Mouse (Mus musculus): ENCODE measurements at regions not wholly inside any gene's neighbourhood (a gene's known extent, or its start where the extent isn't known, plus 50 kb on each side); places are given as distances from the start of the nearest gene placed in this dataset.

- Histone ChIP-seq H3K79me2 (replicated peaks; ENCODE audit: control insufficient read depth, extremely low read depth, insufficient read depth, poor library complexity, severe bottlenecking) (no peaks in the 10 kb centered on the region), H3K4me3 (replicated peaks in 1 of 3; ENCODE audit: low read depth in 2 of 3, low read length in 2 of 3, poor library complexity in 1 of 3) (no peak overlapping the region), H3K9ac (ENCODE audit: insufficient read depth, low read depth) (no peak overlapping the region), H3K27ac (ENCODE audit: insufficient read depth, low read depth) (no peak overlapping the region), H3K4me1 (ENCODE audit: control insufficient read depth in 1 of 2, insufficient read depth in 2 of 2) (no peaks in the 10 kb centered on the region), H3K27me3 (replicated peaks) (no peaks in the 10 kb centered on the region), H3K4me2 (ENCODE audit: insufficient read depth, low read depth, poor library complexity, severe bottlenecking) (no peak overlapping the region), H3K9me3 (replicated peaks; ENCODE audit: low read length) (peaks cover 44% of the 10 kb centered on the region), H3K36me3 (replicated peaks in 1 of 2; ENCODE audit: control insufficient read depth in 1 of 2, insufficient read depth in 1 of 2, low read length in 1 of 2) (no peaks in the 10 kb centered on the region)
- TF ChIP-seq SIN3A (IDR thresholded peaks at IDR 0.05; ENCODE audit: low read length): no peak
- no peak for TF ChIP-seq USF2 (conservative IDR thresholded peaks at IDR 0.05; ENCODE audit: low read depth, low read length)
- no peak for TF ChIP-seq MXI1 (IDR thresholded peaks at IDR 0.05; ENCODE audit: low read depth, low read length)
- no peak for TF ChIP-seq KAT2A (IDR thresholded peaks at IDR 0.05; ENCODE audit: insufficient replicate concordance, low read length)
- no peak for TF ChIP-seq ZNF384 (IDR thresholded peaks at IDR 0.05; ENCODE audit: low read depth, low read length)
- TF ChIP-seq HCFC1 (IDR thresholded peaks at IDR 0.05; ENCODE audit: low read depth, low read length): no peak
- no peak for TF ChIP-seq ZC3H11A (IDR thresholded peaks at IDR 0.05; ENCODE audit: low read depth, low read length)
- no peak for TF ChIP-seq MAX (IDR thresholded peaks at IDR 0.05; ENCODE audit: low read length)
- TF ChIP-seq NELFE (IDR thresholded peaks at IDR 0.05; ENCODE audit: low read depth, low read length): no peak
- no peak for TF ChIP-seq PAX5 (IDR thresholded peaks at IDR 0.05; ENCODE audit: low read length)
- DNase-seq (ENCODE audit: extremely low read depth): no peak
- dilution Hi-C loops (cut with MboI; ENCODE audit: extremely low pct_ligation_motif_present, extremely low pct_unique_long_range_greater_than_20kb, low sequenced_read_pairs): no loop called here
- in situ Hi-C loops (cut with MboI; ENCODE audit: low pct_ligation_motif_present, low pct_unique_long_range_greater_than_20kb, low sequenced_read_pairs): no loop called here
Measured at GRCm38 (mm10) chr8:113489436-113490107, 145.8 kb upstream of the Mon1b start.

GRCm38 (mm10) chr8:113490891-113491290 lies 144.5 kb upstream of the Mon1b start:
- peaks cover 48% of the 10 kb centered on the region for H3K9me3 ChIP-seq (replicated peaks; ENCODE audit: low read length)
- no peak overlapping the region for H3K9ac ChIP-seq (ENCODE audit: insufficient read depth, low read depth)
- DNase-seq (ENCODE audit: extremely low read depth): no peak
- H3K27me3 ChIP-seq (replicated peaks): no peaks in the 10 kb centered on the region
- TF ChIP-seq POLR2A (IDR thresholded peaks at IDR 0.05; ENCODE audit: low read depth, low read length): no peak
- no peak for TF ChIP-seq NELFE (IDR thresholded peaks at IDR 0.05; ENCODE audit: low read depth, low read length)
- TF ChIP-seq ETS1 (conservative IDR thresholded peaks at IDR 0.05; ENCODE audit: low read depth, low read length): no peak
- TF ChIP-seq ZMIZ1 (IDR thresholded peaks at IDR 0.05; ENCODE audit: low read depth, low read length): no peak
- TF ChIP-seq MXI1 (IDR thresholded peaks at IDR 0.05; ENCODE audit: low read depth, low read length): no peak
- no peak for TF ChIP-seq MAZ (IDR thresholded peaks at IDR 0.05; ENCODE audit: low read depth, low read length)
- TF ChIP-seq USF2 (conservative IDR thresholded peaks at IDR 0.05; ENCODE audit: low read depth, low read length): no peak
- TF ChIP-seq POLR2AphosphoS2 (IDR thresholded peaks at IDR 0.05; ENCODE audit: low read depth, low read length): no peak
- TF ChIP-seq IRF4 (IDR thresholded peaks at IDR 0.05; ENCODE audit: low read depth, low read length): no peak
- TF ChIP-seq SMC3 (IDR thresholded peaks at IDR 0.05; ENCODE audit: low read depth, low read length): no peak
- no peak for TF ChIP-seq RCOR1 (conservative IDR thresholded peaks at IDR 0.05; ENCODE audit: low read depth, low read length)
- no peak for TF ChIP-seq E2F4 (IDR thresholded peaks at IDR 0.05; ENCODE audit: insufficient replicate concordance, low read depth, low read length)
- no peak for TF ChIP-seq TBP (conservative IDR thresholded peaks at IDR 0.05; ENCODE audit: low read depth, low read length)
- TF ChIP-seq ZC3H11A (IDR thresholded peaks at IDR 0.05; ENCODE audit: low read depth, low read length): no peak
- no peak for TF ChIP-seq MEF2A (IDR thresholded peaks at IDR 0.05; ENCODE audit: borderline replicate concordance, low read depth, low read length)
- TF ChIP-seq ZNF384 (IDR thresholded peaks at IDR 0.05; ENCODE audit: low read depth, low read length): no peak
- H3K27ac ChIP-seq (ENCODE audit: insufficient read depth, low read depth): no peak overlapping the region
- H3K4me3 ChIP-seq (replicated peaks in 1 of 3; ENCODE audit: low read depth in 2 of 3, low read length in 2 of 3, poor library complexity in 1 of 3): no peak overlapping the region
- no peaks in the 10 kb centered on the region for H3K79me2 ChIP-seq (replicated peaks; ENCODE audit: control insufficient read depth, extremely low read depth, insufficient read depth, poor library complexity, severe bottlenecking)
- no peaks in the 10 kb centered on the region for H3K36me3 ChIP-seq (replicated peaks in 1 of 2; ENCODE audit: control insufficient read depth in 1 of 2, insufficient read depth in 1 of 2, low read length in 1 of 2)
- no peaks in the 10 kb centered on the region for H3K4me1 ChIP-seq (ENCODE audit: control insufficient read depth in 1 of 2, insufficient read depth in 2 of 2)
- dilution Hi-C loops (cut with MboI; ENCODE audit: extremely low pct_ligation_motif_present, extremely low pct_unique_long_range_greater_than_20kb, low sequenced_read_pairs): no loop called here
- H3K4me2 ChIP-seq (ENCODE audit: insufficient read depth, low read depth, poor library complexity, severe bottlenecking): no peak overlapping the region
- in situ Hi-C loops (cut with MboI; ENCODE audit: low pct_ligation_motif_present, low pct_unique_long_range_greater_than_20kb, low sequenced_read_pairs): no loop called here

Measured in CH12.LX (cell line).